Mouse (Mus musculus) embryo, embryonic 11.5 days (tissue): ENCODE results near the gene Ear10.
"Not testable (repeated sequence)": the region's sequence is repeated elsewhere in the genome, so short reads cannot be mapped to it uniquely, and the experiment has no call there.

ENCODE experiments used
- DNase-seq: peaks from one replicate; pipeline ENCODE4 v3.0.0-alpha.2; 2012; ENCODE audit warnings: low read depth, low spot score

Gene Ear10

DNA sequence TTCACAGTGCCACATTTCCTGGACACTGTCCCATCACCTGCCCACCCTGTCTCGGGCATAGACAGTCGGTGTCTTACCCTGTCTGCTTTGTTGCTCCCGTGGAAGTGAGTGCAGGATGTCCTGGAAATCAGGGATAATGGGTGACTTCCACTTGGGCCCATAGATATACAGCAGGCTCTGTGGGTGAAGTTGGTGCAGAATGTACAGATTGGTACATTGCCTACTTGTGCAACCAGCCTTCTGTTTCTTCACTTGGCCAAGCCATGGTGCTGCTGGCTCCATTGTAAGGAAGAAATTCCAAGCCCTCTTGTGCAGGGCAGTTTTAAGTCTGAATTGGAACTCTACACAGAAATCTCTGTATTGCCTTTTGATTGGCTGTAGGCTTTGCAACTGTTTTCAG, at the start of gene Ear10:
Gene Ear10 (minus strand): TSS at position 101 of the 400 bp plus-strand sequence.
- not testable (repeated sequence) for DNase-seq

DNA sequence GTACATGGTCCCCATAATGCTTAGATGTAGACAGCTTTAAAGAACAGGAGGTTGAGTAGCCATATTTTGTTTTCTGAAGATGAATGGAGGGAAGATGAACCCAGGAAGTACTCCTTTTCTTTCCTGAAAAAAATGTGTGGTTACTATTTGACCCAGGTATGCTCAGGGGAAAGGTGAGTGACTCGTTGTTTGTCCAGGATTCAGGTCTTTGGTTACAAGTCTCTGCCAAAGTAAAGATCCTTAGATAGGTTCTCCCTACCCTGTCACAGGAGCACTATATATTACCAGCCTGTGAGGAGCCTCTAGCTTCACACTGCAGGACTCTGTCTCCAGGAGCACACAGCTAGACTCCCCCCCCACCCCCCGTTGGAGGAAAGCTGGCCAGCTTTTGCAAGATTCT, 33.4 kb upstream of the Ear10 start, which contains the start of gene Ang5:
Gene Ang5 (plus strand): TSS at position 301 of the 400 bp plus-strand sequence.
- DNase-seq: not testable (repeated sequence)

DNA sequence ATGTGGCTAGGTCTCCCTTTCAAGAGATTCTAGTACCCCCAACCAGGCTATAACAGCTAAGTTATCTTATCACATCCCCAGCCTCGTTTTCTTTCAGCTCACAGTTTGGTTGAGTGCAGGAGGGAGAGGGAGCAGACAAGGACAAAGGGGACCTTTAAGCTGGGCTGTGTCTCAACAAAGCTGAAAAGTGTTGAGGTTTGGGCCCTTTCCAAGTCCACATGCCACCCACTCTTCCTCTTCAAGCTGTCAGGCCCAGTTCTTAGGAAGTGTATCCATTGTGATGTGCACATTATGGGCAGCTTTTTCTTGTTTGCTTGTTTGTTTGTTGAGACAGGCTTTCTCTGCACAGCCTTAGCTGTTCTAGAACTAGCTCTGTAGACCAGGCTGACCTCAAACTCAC, 31.7 kb upstream of the Ear10 start:
- DNase-seq: not testable (repeated sequence)

DNA sequence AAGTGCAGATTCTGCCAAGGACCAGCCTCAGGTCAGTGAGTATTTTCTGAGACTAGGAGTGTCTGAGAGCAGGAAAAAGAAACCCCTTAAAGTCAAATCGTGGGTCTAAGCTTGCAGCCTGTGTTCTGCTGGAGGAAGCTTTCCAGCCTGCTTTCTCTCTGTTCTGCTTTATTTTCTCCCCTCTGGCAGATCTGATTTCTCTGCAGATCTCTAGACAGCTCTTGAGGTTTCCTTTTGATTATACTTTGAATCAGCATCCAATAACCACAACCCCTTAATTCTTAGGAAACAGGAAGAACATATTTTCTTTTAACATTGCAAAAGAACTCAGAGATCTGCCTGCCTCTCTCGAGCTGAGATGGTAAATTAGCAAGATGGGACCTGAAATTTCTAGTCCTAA, 30.0 kb upstream of the Ear10 start:
- DNase-seq: not testable (repeated sequence)

DNA sequence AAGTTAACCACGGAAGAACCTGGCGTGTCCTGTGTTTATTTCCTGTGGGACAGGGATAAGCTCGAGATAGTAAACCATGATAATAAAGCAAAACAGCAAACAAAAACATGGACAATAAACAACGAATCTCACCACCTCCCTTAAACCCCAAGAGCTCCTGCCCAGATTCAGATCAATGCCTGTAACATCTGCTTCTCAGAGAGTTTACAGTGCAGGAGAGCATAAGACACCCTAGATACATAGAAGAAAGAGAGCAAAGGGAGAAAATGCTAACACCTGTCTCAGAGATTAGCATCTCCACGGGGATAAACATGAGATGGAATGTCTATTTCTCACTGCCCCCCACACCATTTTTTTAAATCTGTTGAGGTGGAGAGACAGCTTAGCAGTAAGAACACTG, 10.0 kb upstream of the Ear10 start:
- not testable (repeated sequence) for DNase-seq

DNA sequence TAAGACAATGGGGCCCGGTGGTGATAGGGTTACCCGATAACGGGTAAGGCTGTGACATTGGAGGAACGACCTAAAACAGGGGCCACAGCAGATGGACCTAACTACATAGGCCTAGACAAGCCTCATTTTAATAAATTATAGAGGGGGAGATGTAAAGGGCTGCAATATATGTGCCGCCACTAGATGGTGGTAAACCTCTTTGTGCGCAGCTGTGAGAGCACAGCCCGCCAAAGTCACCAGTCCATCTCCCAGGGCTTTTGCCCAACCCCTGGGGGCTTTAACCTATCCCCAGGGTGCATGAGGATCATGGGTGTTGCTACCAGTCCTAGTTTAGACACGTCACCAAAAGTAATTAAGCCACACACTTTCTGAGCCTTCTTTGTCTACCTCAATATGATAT, 9.6 kb upstream of the Ear10 start:
- DNase-seq: not testable (repeated sequence)

DNA sequence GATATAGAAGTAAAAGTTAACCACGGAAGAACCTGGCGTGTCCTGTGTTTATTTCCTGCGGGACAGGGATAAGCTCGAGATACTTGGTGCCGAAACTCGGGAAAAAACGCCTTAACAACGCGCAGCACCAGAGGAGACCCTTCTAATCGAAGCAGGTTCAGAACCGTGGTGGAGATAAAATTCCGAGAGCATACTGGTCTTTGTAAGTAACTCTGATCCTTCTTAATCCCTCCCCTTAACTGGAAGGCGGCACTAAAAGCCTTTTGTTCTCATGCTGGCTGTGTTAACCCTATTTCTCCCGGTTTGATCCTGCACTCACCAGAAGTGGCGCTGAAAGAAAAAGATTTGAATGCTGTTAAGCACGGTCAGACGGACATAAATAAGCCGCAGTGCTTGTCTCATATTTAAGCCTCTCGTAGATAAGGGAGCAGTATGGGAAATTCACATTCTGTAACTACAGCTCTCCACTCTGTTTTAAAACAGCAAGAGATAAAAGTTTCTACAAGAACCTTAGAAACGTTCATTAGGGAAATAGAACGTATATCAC, 2.1 kb upstream of the Ear10 start:
- not testable (repeated sequence) for DNase-seq

DNA sequence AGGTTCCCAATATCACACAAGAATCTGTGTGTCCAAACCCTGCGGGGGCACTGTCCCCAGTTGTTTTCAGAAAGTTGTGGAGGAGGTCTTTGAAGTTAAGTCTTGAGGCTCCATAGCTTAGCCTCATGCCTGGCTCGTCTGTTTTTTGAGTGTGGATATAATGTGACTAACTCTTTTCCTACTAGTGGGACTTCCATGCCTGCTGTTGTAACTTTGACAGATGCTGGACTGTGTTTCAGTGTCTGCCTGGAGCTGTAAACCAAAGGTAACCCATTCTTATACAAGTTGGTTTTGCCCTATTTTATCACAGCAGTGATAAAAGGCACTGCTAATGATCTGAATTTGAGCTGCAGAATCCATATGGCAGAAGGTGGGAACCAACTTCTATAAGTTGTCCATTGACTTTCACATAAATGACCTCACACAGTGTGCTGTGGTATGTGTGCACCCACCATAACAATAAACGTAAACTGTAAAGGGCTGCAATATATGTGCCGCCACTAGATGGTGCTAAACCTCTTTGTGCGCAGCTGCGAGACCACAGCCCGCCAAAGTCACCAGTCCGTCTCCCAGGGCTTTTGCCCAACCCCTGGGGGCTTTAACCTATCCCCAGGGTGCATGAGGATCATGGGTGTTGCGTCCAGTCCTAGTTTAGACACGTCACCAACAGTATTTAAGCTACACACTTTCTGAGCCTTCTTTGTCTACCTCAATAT, 1.5 kb upstream of the Ear10 start, which contains the start of gene Gm8113:
Gene Gm8113 (plus strand): TSS at position 703 of the 716 bp plus-strand sequence.
- not testable (repeated sequence) for DNase-seq

DNA sequence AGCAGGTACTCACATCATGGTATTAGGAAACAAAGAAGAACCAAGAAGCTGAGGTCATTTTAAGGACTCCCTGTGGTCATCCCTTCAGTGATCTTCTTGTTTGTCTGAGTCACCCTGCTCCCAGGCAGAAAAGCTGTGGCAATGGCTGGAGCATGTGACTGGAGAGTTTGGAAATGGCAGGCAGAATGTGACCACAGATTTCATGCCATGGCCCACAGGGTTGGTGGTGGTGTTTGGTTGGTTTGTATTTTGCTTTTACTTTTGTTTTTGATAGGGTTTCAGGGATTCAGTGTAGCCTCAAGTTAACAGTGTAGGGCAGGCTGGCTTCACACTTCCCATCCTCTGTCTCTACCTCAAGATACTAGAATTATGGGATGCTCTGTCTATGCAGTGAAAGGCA, 5.1 kb downstream of the Ear10 start:
- not testable (repeated sequence) for DNase-seq

DNA sequence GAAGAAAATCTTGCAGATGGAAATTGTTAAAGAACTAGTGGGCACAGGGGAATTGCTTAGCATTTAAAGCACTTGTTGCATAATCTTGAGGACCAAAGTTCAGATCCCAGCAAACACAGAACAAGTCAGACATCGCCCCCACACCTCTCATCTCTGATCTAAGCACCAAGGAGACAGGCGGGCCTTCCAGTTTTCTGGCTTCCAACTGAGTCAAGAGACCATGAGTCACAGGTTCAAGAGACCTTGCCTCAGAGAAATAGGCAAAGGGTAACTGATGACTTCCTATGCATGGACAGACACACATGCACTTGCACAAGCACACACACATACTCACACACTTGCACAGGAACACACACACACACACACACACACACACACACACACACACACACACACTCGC, 24.8 kb downstream of the Ear10 start:
- not testable (repeated sequence) for DNase-seq

DNA sequence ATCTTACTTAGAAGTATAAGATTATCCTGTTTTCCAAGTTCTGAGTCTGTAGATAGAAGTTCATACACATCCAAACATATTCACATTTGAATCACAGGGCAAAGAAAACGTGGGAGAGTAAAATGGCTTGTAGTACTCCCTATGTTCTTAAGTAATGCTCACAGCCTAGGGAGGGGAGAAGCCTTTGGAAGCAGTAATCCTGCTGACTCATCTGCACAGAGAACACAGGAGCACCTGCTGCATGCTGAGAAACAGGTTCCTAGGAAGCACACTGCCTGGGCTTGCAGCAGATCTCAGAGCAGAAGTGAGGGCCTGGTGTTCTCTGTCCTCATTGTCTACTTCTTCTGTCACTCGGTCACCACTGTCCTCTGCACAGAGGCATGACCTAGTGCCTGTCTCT, 28.0 kb downstream of the Ear10 start:
- DNase-seq: not testable (repeated sequence)

DNA sequence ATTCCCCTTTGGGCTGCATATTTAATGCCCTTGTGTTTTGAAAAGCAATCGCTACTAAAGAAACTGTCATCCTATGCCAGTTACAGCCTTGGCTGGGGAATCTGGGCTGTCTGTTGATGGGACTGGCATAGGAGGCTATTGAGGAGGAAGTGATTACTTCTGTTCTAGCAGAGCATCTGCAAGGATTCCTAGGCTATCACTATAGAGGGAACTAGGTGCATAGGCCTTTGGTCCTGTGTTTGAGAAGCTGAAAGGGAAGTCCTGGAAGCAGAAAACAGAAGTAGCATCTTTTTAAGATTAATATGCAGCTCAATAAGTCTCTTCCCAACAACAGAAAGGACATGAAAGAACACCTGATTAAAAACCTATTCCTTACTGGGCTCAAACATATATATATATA, 32.1 kb downstream of the Ear10 start:
- DNase-seq: not testable (repeated sequence)

DNA sequence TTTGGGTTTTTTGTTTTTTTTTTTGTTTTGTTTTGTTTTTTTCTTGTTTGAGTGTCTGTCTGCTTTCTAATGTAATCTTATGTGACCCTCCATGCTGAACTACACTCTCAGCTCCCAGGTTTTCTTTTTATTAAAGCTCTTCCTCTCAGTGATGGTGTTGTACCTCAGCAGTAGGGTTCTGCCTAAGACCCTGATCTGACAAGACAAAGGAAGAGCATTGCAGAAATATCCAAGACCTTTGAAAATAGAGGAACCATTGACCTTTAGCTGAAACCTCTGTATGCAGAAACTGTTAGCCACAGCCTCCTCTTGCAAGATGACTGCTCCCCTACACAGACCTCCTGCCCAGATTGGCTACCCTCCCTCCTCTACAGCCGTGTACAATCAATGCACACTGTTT, 37.1 kb downstream of the Ear10 start:
- DNase-seq: not testable (repeated sequence)

DNA sequence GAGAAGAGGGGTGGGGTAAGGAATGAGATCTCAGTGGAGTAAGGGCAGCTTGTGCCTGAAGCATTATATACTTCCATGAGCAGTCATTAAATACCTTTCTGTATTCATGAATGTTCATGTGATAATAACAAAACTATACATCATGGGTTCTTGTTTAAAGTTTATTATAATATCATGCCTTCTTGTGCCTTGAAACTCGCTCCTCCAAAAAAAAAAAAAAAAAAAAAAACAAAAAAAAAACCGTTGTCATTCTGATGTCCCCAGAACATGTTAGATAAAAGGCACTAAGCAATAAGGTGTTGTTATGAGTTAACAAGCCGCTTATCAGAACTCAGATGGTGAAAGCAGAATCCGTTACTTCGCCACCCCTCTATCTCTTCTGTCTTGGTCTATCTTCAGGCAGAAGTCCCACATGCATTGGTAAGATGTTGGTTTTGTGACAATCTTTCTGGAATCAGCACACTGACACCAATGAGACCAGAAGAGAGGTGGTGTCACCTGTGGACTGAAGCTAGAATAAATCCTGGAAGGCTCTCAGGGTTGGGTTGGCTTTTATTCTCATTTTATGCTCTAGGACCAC, 43.3 kb downstream of the Ear10 start:
- not testable (repeated sequence) for DNase-seq

DNA sequence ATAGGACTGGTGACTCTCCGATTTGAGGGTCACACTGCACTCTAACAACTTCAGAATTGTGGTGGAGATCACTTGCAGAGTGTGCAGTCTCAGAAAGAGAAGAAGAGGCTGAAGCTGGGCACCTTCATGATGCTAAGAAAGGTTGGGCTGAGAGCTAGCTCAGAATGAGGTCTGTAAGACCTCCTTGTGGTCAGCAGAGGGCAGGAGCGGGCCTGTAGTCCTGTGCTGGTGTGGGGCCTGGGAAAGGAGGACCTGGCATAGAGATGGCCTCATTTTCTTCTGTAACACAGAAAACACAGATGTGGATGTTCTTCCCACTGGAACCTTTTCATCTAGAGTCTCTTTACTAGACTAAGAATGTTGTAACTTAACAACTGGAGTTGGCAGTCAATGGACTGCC, 45.6 kb downstream of the Ear10 start:
- DNase-seq: not testable (repeated sequence)

DNA sequence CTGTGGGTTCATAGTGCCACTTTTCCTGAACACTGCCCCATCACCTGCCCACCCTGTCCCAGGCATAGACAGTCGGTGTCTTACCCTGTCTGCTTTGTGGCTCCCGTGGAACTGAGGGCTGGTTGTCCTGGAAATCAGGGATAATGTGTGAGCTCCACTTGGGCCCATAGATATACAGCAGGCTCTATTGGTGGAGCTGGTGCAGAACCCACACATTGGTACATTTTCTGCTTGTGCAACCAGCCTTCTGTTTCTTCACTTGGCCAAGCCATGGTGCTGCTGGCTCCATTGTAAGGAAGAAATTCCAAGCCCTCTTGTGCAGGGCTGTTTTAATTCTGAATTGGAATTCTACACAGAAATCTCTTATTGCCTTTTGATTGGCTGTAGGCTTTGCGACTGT, 47.9 kb downstream of the Ear10 start, which contains the start of gene Ear1:
Gene Ear1 (minus strand): TSS at position 101 of the 400 bp plus-strand sequence.
- not testable (repeated sequence) for DNase-seq

DNA sequence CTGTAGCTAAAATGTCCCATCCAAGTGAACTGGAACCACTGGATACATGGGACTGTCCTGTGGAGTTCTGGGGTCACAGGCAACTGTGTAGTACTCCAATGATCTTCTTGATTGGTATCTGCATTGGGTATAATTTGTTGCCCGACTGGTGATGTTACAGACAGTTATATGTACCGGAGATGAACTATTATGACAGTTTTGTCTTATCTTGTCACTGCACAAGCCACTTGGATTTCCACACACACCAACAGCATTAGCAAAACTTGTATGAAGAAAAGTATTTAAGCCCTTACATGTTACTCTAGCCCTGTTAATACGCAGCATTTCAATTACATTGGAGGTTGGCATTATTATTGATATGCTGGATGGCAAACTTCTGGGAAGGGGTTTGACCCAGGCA, 48.5 kb downstream of the Ear10 start:
- not testable (repeated sequence) for DNase-seq
